Comparison of ENCODE assay signal across 17 mouse cellular contexts in the genomic region with DNA sequence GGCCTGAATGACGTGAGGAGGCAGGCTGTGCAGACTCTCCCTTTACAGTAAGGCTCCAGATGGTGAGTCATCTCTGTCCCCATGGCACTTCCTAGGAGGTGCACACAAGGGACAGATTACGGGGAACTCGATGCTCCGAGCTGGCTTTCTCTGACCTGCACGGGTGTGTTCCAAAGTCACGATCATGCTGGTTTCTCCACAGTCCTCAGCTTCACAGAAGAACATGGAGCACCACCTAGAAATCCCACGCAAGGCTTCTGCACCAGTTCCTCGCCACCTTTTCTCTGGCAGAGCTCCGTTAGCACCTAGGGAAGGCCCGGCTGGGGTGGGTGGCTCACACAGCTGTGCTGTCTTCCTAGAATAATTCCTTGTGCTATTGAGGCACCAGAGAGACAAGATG. TPM values are rescaled to one million over a fixed set of nuclear protein-coding genes. Genes with fewer than 3 reads are reported as not detected.
DNase-seq lines count a peak whose midpoint lies in the region; ATAC-seq and TF ChIP-seq lines count a peak whose summit lies in the region.
"Had no signal": no experiment of that assay in that cellular context is flagged by ENCODE, and none has a peak within 500 bp of the region (broad histone marks: within the 10 kb centered on the region; RNA-seq: fewer than 3 reads in every experiment).

No protein-coding gene starts in this region.

- H3K4me2 ChIP-seq in stomach, postnatal 0 days (replicated peaks; ENCODE audit: low read depth), result no peak overlapping the region
- no peak overlapping the region for H3K4me2 ChIP-seq in forebrain, embryonic 16.5 days (ENCODE audit: low read length)
- H3K4me2 ChIP-seq in intestine, postnatal 0 days (replicated peaks; ENCODE audit: low read depth), result no peak overlapping the region
- H3K4me2 ChIP-seq: hindbrain, embryonic 12.5 days; limb, embryonic 12.5 days; lung, embryonic 14.5 days; neural tube, embryonic 12.5 days had no signal

- H3K27me3 ChIP-seq in stomach, postnatal 0 days (ENCODE audit: control insufficient read depth, insufficient read depth, low read length), result no peaks in the 10 kb centered on the region
- no peaks in the 10 kb centered on the region for H3K27me3 ChIP-seq in forebrain, embryonic 16.5 days (replicated peaks; ENCODE audit: control insufficient read depth, insufficient read depth, low read length)
- H3K27me3 ChIP-seq in intestine, postnatal 0 days (replicated peaks; ENCODE audit: control insufficient read depth, insufficient read depth, low read length), result no peaks in the 10 kb centered on the region
- H3K27me3 ChIP-seq: CH12.LX; hindbrain, embryonic 12.5 days; neural tube, embryonic 12.5 days had no signal

- ATAC-seq in stomach, postnatal 0 days (ENCODE audit: low FRiP score, low TSS enrichment), result peak; percentile 68
- no peak for ATAC-seq in forebrain, embryonic 16.5 days
- no peak for ATAC-seq in intestine, postnatal 0 days

- no peak overlapping the region for H3K4me3 ChIP-seq in stomach, postnatal 0 days (ENCODE audit: low read depth, low read length)
- H3K4me3 ChIP-seq in forebrain, embryonic 16.5 days (replicated peaks; ENCODE audit: low read length), result no peak overlapping the region
- no peak overlapping the region for H3K4me3 ChIP-seq in intestine, postnatal 0 days (ENCODE audit: low read depth, low read length)
- H3K4me3 ChIP-seq: heart, adult 2 months; hindbrain, embryonic 12.5 days; limb, embryonic 12.5 days; neural tube, embryonic 12.5 days had no signal

- no peak for TF ChIP-seq EP300 in stomach, postnatal 0 days (optimal IDR thresholded peaks at IDR 0.05)

- no peak for TF ChIP-seq CTCF in stomach, postnatal 0 days (IDR thresholded peaks at IDR 0.05; ENCODE audit: low read depth)
- no peak for TF ChIP-seq CTCF in intestine, postnatal 0 days (IDR thresholded peaks at IDR 0.05; ENCODE audit: low read depth)

- no peaks in the 10 kb centered on the region for H3K36me3 ChIP-seq in stomach, postnatal 0 days (ENCODE audit: control insufficient read depth, insufficient read depth, low read length)
- H3K36me3 ChIP-seq in forebrain, embryonic 16.5 days (ENCODE audit: control insufficient read depth, insufficient read depth), result no peaks in the 10 kb centered on the region
- no peaks in the 10 kb centered on the region; the same call in 1 of the 2 replicates for H3K36me3 ChIP-seq in intestine, postnatal 0 days (ENCODE audit: control insufficient read depth, insufficient read depth)
- H3K36me3 ChIP-seq: hindbrain, embryonic 12.5 days; limb, embryonic 12.5 days; neural tube, embryonic 12.5 days had no signal

- DNase-seq in layer of hippocampus, adult 11-12 months (ENCODE audit: low spot score), result peak; percentile 23
- DNase-seq in layer of hippocampus, postnatal 36 days, result no peak
- peak; percentile 73 to 74 for DNase-seq in right cerebral cortex, adult 2 months (ENCODE audit: low spot score in 2 of 2)
- DNase-seq in right cerebral cortex, postnatal 4 days, result no peak
- peak; percentile 68 to 92 for DNase-seq in left cerebral cortex, postnatal 25 days (ENCODE audit: low spot score in 2 of 2)
- DNase-seq in stomach, postnatal 0 days (ENCODE audit: low spot score), result peak; percentile 61
- DNase-seq: adrenal gland, postnatal 14 days; cerebellum, postnatal 25 days; heart, adult 2 months; kidney, postnatal 25 days; lung, embryonic 14.5 days had no signal

- WGBS in stomach, postnatal 0 days, result 63% methylated on average over 10 of the region's 10 CpGs
- 91% methylated on average over 10 of the region's 10 CpGs for WGBS in forebrain, embryonic 16.5 days
- 78% methylated on average over 10 of the region's 10 CpGs for WGBS in intestine, postnatal 0 days

- intact Hi-C loops in left cerebral cortex, postnatal 25 days (cut with DNase I), result loop anchor here (2.0 kb wide), 1 partner anchor 89 kb away; no protein-coding TSS in a partner anchor

- no peaks in the 10 kb centered on the region for H3K4me1 ChIP-seq in stomach, postnatal 0 days (replicated peaks; ENCODE audit: control insufficient read depth, insufficient read depth)
- H3K4me1 ChIP-seq in forebrain, embryonic 16.5 days (replicated peaks; ENCODE audit: control insufficient read depth, insufficient read depth, low read length), result no peaks in the 10 kb centered on the region
- no peaks in the 10 kb centered on the region for H3K4me1 ChIP-seq in intestine, postnatal 0 days (replicated peaks; ENCODE audit: control insufficient read depth, insufficient read depth, low read length)

- no peak overlapping the region for H3K27ac ChIP-seq in stomach, postnatal 0 days (replicated peaks)
- H3K27ac ChIP-seq in forebrain, embryonic 16.5 days (ENCODE audit: low read length), result no peak overlapping the region
- no peak overlapping the region for H3K27ac ChIP-seq in intestine, postnatal 0 days (ENCODE audit: low read depth, low read length)
- H3K27ac ChIP-seq: heart, adult 2 months; hindbrain, embryonic 12.5 days; limb, embryonic 12.5 days; neural tube, embryonic 12.5 days had no signal

- H3K9me3 ChIP-seq in stomach, postnatal 0 days (ENCODE audit: control insufficient read depth, low read length), result no peaks in the 10 kb centered on the region
- H3K9me3 ChIP-seq in forebrain, embryonic 16.5 days (ENCODE audit: control insufficient read depth, low read length), result no peaks in the 10 kb centered on the region
- no peaks in the 10 kb centered on the region for H3K9me3 ChIP-seq in intestine, postnatal 0 days (ENCODE audit: control insufficient read depth)
- H3K9me3 ChIP-seq: hindbrain, embryonic 12.5 days; limb, embryonic 12.5 days; neural tube, embryonic 12.5 days had no signal

- H3K9ac ChIP-seq in stomach, postnatal 0 days (ENCODE audit: low read length), result no peak overlapping the region
- no peak overlapping the region for H3K9ac ChIP-seq in forebrain, embryonic 16.5 days (replicated peaks; ENCODE audit: low read depth, low read length)
- H3K9ac ChIP-seq in intestine, postnatal 0 days (ENCODE audit: low read depth, low read length), result no peak overlapping the region
- H3K9ac ChIP-seq: hindbrain, embryonic 12.5 days; limb, embryonic 12.5 days; lung, embryonic 14.5 days; neural tube, embryonic 12.5 days had no signal

RNA-seq across cellular contexts. Expression of a gene that starts 43.9 kb away (rescaled TPM):
- total RNA-seq in layer of hippocampus, postnatal 36 days (2021), result 10 to 100 TPM in 1 of 2 experiments, 1 to 10 TPM in 1; 8.2 to 10.4 TPM
- total RNA-seq in left cerebral cortex, postnatal 25 days (2021), result 10 to 100 TPM in 1 of 2 experiments, 1 to 10 TPM in 1; 7.5 to 10.2 TPM
- polyA plus RNA-seq in stomach, postnatal 0 days (2015; fragmentation: Nextera tagmentation; extraction: Ambion mirVana), result 1.9 and 2.6 TPM in 2 replicates
- polyA plus RNA-seq in forebrain, embryonic 16.5 days (2015; fragmentation: Nextera tagmentation; extraction: Ambion mirVana), result 1.2 and 1.4 TPM in 2 replicates
- 1.4 and 1.6 TPM in 2 replicates for polyA plus RNA-seq in intestine, postnatal 0 days (2015; fragmentation: Nextera tagmentation; extraction: Ambion mirVana)

Comparison
In these comparisons a context has a peak if more than half of its experiments do, and no peak if none do; other contexts are left out.
1. DNase-seq: peak in layer of hippocampus, adult 11-12 months (single experiment), right cerebral cortex, adult 2 months (2 of 2), left cerebral cortex, postnatal 25 days (2 of 2) and stomach, postnatal 0 days (single experiment); none in layer of hippocampus, postnatal 36 days (0 of 2) and right cerebral cortex, postnatal 4 days (single experiment).